Mouse (Mus musculus) left cerebral cortex, adult 18-20 months (tissue): ENCODE data around the gene Wdr5b. TPM values are rescaled to one million over a fixed set of nuclear protein-coding genes. Genes with fewer than 3 reads are reported as not detected.
"Not testable (repeated sequence)": the region's sequence is repeated elsewhere in the genome, so short reads cannot be mapped to it uniquely, and the experiment has no call there.

Experiments
- DNase-seq, 2 experiments: peaks; one replicate each; pipeline ENCODE4 v3.0.0; 2021 to 2022; ENCODE audit warnings: low spot score in 2 of 2, mixed read lengths in 1 of 2
- long read RNA-seq, 2 experiments: library from polyadenylated mRNA; stranded (forward); transcript quantifications; one replicate each; pipeline ENCODE4 v2.0.0; 2021
- total RNA-seq, 2 experiments: library from RNA; stranded (reverse); gene quantifications; 2 replicates each; pipeline ENCODE4 v1.2.3; 2021

Gene Wdr5b
- total RNA-seq, result 1 to 10 TPM; 3.4 to 4.8 TPM
- long read RNA-seq, experiment 1, partial matches to known transcripts, result 0 of 1 reads
- long read RNA-seq, experiment 1, other reads (novel, unspliced or antisense), result 0 of 1 reads
- long read RNA-seq, experiment 2, partial matches to known transcripts, result 0 of 4 reads
- long read RNA-seq, experiment 2, other reads (novel, unspliced or antisense), result 0 of 4 reads

DNA sequence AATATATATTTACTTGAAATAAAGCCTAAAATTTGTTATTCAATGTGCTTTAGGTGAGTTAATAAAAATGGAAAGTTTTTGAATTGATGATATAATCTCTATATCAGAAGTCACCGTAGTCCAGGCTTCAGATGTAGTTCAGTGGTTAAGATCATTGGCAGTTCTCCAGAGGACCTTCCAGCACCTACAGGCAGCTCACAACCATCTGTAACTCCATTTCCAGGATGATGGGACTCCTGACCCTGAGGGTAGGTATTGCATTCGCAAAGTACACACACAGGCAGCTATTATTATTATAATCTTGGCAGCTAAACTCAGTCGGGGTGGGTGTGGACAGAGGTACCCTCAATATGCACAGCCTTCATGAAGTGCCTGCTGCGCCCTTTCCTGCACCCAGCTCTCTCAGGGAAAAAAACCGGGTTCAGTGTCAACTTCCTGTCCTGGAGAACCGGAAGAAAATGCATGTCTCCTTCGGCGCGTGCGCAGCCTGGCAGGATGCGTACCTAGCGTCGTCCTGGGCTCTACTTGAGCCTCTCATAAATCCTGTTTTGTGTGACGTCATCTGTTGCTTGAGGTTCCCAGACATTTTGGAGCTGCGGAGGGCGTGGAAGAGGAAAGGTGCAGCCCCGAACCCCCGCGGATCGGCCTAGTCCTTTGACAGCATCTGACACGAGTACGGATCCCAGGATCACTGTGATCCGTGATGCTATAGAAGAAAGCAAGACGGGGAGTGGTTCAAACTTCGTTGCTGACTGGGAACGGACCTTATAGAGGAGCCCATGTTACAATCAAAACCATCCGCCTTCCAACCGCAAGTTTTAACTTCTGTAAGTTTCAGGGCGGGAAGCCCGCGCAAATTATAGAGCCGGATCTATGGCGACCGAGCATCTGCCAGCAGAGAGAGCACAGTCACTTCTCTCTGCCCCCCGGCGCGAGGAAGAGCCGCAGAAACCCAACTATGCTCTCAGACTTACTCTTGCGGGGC lies at the start of gene Wdr5b:
TSS of gene Wdr5b (plus strand) at position 551 of the 985 bp plus-strand sequence.
- DNase-seq, result peak; percentile 87 to 93

GRCm38 (mm10) chr16:35992391-35992790 lies 48.6 kb upstream of the Wdr5b start:
- no peak for DNase-seq

DNA sequence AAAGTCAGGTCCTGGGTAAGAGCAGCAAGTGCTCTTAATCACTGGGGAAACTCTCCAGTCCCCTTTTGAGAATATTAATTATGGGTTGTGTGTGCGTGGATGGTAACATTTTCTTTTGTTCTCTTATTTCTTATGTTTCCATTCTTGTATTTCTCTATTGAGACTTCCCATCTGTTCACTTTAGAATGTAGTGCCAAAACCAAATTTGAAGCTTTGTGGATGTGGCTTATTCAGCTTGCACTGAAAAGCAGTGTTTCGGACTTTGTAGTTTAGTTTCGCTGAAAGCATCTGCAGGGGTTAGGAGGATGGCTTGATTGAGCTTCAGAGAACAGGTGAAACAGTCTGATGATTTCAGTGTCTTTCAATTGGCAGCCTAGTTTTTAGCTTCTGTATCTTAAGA lies 47.7 kb upstream of the Wdr5b start:
- no peak for DNase-seq

DNA sequence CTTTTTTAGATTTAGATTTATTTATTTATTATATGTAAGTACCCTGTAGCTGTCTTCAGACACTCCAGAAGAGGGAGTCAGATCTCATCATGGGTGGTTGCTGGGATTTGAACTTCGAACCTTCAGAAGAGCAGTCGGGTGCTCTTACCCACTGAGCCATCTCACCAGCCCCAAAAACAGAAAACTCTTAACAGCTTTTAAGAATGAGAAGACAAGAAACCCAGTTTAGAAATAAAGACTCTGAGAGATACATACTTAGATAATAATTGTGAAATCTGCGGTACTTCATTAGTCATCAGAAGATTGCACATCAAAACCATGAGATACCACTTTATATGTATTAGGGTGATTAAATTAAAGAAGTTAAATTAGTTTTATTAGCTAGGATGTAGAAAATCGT lies 42.1 kb upstream of the Wdr5b start:
- DNase-seq, result not testable (repeated sequence)

DNA sequence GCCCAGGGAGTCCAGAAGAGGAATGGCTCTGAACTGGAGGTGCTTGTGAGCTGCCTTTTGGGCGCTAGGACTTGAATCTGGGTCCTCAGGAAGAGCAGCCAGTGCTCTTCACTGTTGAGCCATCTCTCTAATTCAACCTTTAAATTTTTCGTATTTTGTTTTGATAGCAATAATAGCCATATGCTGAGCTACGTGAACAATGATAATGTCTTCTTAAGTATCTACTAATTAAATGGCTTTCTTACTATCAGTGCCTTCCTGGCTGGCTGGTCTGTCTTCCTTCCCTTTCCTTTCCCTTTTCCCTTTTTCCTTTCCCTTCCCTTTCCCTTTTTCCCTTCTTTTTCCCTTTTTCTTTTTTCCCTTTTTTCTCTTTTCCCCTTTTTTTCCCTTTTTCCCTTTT lies 32.6 kb upstream of the Wdr5b start:
- no peak for DNase-seq

GRCm38 (mm10) chr16:36016335-36016734 lies 24.7 kb upstream of the Wdr5b start:
- no peak for DNase-seq

- not testable (repeated sequence) for DNase-seq
Measured at GRCm38 (mm10) chr16:36028120-36028519, 12.9 kb upstream of the Wdr5b start.

- no peak for DNase-seq
Measured at GRCm38 (mm10) chr16:36041625-36042020, 633 bp downstream of the Wdr5b start.

DNA sequence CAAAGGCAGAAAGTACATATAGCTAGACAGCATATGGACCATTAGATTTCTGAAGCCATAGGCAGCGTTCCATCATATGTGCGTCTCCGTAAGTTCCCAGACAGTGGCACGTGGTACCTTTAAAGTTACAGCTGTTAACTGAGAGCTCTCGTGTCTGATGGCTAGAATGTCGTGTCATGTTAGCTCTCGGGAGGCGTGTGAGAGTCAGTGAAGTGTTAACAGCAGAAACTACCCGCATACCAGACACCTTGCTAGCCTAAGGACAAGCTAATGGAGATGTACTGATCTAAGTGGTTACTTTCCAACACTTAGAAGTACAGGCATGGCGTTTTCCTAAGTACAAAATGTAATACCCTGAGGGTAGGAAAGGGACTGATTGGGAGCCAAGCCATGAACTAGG lies 2.1 kb downstream of the Wdr5b start:
- DNase-seq, result no peak

DNA sequence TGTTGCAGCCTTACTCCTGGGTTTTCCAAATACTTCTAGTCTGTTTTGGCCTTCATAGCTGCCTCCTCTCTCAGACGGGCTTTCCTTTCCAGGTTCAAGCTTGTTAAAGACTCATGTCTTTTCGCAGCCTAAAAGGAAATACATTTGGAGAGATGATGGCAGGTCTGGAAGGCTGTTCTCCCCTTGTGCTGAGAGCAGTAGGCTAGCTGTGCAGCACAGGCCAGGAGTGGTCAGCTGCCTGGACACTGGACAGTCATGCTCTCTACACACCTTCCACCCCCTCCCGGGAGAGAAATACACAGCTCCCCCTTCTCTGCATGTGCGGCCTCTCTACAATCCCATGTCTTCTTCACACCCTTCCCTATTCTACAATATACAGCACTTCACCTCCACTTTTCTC lies 3.0 kb downstream of the Wdr5b start:
- DNase-seq, result no peak

DNA sequence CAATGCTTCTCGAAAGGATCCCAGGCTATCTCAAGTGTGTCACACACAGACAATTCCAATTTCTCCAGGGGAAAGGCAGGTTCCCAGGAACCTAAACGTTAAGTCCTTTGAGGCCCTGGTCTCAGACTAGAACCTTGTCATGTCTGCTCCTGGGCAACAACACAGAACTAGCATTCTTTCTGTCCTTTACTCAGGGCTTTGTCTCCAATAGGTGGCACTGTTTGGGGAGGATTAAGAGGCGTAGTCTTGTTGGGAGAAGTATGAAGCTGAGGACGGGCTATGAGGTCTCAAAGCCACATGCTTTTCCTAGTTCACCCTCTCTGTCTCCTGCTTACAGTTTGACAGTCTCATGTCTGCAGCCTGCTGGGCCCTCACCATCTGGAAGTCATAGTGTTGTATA lies 6.5 kb downstream of the Wdr5b start:
- no peak for DNase-seq

DNA sequence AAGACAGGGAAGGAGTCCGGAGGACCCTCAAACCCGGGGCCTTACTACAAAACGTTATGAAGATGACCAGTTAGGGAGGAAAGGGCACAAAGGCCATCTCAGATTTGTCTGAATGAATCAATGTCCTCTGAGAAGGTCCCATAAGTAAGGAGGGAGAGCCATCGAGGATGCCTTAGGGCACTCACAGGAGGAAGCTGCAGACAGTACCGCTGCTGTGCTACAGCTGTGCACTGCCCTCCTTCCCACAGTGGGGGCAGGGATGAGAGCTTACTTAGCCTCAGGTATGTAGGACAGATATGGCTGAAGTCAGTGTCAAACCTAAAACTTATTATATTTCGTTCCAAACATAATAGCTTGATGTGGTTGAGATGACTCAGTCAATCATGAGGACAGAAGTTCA lies 10.5 kb downstream of the Wdr5b start:
- DNase-seq, result no peak

DNA sequence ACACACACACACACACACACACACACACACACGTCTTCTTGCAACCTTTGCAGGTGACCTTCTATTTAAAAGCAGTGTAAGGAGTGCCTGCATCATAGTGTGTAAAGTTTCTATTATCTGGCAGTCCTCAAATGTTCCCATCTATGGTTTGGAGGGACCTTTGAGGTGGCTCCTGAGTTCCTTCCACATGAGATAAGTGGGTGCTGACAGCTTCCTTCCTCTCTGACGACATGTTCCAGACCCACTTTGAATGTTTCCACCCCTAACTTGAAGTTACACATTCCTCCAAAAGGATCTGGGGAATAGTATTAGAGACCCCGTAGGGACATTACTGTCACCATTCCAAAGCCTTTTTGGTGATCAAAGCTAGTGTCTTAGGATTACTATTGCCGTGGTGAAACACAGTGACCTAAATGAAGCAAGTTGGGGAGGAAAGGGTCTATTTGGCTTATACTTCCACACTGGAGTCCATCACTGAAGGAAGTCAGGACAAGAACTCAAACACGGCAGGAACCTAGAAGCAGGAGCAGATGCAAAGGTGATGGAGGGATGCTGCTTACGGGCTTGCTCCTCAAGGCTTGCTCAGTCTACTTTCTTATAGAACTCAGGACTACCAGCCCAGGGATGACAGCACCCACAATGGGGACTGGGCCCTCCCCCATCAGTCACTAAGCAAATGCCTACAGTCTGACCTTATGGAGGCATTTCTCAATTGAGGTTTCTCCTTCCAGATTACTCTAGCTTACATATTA lies 12.7 kb downstream of the Wdr5b start:
- no peak for DNase-seq

GRCm38 (mm10) chr16:36054920-36055319 lies 13.9 kb downstream of the Wdr5b start:
- no peak for DNase-seq

DNA sequence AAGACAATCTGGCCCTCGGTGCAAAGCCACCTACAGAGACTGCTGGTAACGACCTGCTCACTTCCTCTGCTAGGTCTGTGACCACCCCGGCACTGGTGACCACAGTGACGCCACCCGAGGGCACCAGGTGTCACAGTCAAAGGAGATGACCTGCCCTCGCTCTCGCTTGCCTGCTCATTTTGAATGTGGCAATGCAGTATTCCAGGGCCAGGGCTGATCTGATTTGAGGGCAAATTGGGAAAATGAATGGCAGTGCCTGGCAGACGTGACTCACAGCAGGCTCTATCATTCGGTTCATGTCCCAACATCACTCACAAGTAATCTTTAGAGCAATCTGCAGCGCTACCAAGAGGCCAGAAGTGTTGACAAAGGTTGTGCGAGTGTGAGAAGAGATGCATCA lies 15.4 kb downstream of the Wdr5b start:
- no peak for DNase-seq

DNA sequence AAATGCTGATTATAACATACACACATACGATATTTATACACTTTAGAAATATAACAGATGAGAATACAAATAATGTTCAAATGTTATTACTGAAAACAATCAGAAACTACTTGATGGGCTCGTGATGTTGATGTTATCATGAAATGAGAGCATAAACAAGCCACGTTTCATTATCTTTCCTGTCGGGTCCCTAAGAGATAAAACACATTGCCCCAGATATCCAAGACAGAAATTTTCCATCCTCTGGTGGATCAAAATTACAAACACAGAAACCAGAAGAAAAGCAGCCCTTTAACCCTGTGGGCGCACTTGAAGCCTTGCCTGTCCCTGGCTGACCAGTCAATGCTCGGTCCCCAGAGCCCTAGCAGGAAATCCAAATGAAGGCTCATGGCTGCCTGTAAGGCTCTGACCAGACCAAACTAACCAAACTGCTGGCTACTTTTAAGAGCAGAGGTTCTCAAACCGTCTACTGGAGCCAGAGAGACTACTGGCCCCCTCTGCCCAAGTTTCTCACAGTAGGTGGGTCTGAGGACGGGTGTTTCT lies 17.0 kb downstream of the Wdr5b start:
- no peak for DNase-seq

- DNase-seq, result not testable (repeated sequence)
Measured at GRCm38 (mm10) chr16:36062534-36062933, 21.5 kb downstream of the Wdr5b start.

DNA sequence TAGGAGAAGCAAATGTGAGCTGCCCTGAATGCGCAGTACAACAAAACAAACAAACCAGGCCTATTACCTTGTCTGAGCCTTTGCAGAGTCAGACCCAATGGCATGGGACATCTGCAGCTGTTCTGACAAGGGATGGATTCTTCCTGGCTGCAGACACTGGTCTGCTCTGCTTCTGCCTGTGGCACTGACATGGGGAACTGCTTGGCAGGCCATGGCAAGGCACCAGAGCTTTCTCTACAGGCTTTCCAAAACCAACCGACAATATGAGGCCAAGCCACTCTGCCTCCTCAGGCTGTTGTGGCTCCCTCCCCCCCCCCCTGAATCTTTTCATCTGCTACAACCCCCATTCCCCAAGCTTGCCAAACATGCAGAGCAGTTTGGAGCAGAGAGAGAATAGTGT lies 22.3 kb downstream of the Wdr5b start:
- DNase-seq, result no peak

- DNase-seq, result no peak
Measured at GRCm38 (mm10) chr16:36064904-36065303, 23.9 kb downstream of the Wdr5b start.

DNA sequence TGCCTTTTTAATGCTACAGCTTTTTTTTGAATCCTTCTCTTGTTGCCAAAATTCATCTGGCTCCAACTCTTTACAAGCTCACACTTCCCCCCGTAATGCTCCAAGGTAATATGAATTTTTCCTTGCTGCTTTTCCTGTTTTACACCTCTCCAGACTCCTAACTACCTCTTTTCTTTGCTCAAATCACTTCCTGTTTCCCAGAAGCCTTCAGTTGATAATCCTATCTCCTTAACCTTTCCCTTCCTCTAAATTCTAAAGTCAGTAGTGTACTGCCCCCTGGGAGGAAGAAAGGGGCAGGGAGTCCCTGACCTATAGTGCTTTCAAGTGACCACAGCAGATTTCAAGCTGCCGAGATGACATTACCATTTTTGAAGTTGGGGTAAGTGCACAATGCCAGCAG lies 26.7 kb downstream of the Wdr5b start:
- DNase-seq, result no peak

- no peak for DNase-seq
Measured at GRCm38 (mm10) chr16:36068356-36068755, 27.4 kb downstream of the Wdr5b start.
